Mouse (Mus musculus) limb, embryonic 15.5 days (tissue): Measurements from ENCODE around the gene Gcnt1. TPM values are rescaled to one million over a fixed set of nuclear protein-coding genes. Genes with fewer than 3 reads are reported as not detected.

Experiments
- ATAC-seq: fragments of 200-750 bp; cut with Nextera tagmentation; 2 replicates; pipeline ENCODE4 v1.8.0; 2017; ENCODE audit warnings: low read depth, moderate TSS enrichment; ENCODE audit not compliant: insufficient number of reproducible peaks, low FRiP score, low TSS enrichment
- H3K27ac ChIP-seq: fragments of 300-500 bp; sonication (generic); 2 replicates; pipeline ENCODE4 v1.5.1; 2015; ENCODE audit warnings: moderate library complexity, mild to moderate bottlenecking, inconsistent platforms
- H3K27me3 ChIP-seq: fragments of 300-500 bp; sonication (generic); 2 replicates; pipeline ENCODE4 v1.6.1; 2015; ENCODE audit warnings: inconsistent platforms
- H3K36me3 ChIP-seq: fragments of 300-500 bp; sonication (generic); 2 replicates; pipeline ENCODE4 v1.6.1; 2015; ENCODE audit warnings: inconsistent platforms
- H3K4me1 ChIP-seq: fragments of 300-500 bp; sonication (generic); 2 replicates; pipeline ENCODE4 v1.6.1; 2015; ENCODE audit warnings: inconsistent platforms
- H3K4me2 ChIP-seq: fragments of 300-500 bp; sonication (generic); 2 replicates; pipeline ENCODE4 v1.6.1; 2015; ENCODE audit warnings: mild to moderate bottlenecking, inconsistent platforms
- H3K4me3 ChIP-seq: fragments of 300-500 bp; sonication (generic); 2 replicates; pipeline ENCODE4 v1.5.1; 2015; ENCODE audit warnings: mild to moderate bottlenecking, inconsistent platforms
- H3K9ac ChIP-seq: fragments of 300-500 bp; sonication (generic); 2 replicates; pipeline ENCODE4 v1.6.1; 2015; ENCODE audit warnings: inconsistent platforms
- H3K9me3 ChIP-seq: fragments of 300-500 bp; sonication (generic); 2 replicates; pipeline ENCODE4 v1.6.1; 2016; ENCODE audit warnings: inconsistent platforms
- WGBS: fragments of 180-500 bp; shearing (Covaris S2); methylation state at CpG from one replicate; pipeline ENCODE4 v1.1.7; 2015; 5-methylcytosine and 5-hydroxymethylcytosine counted together
- polyA plus RNA-seq: library from polyadenylated mRNA; unstranded; fragments of >200 nt; fragmentation: Nextera tagmentation; extraction: Ambion mirVana; gene quantifications from 2 replicates; pipeline ENCODE4 v1.2.1, GENCODE M21; 2015

Gcnt1 gene
- polyA plus RNA-seq, 1 experiment from 2014 or later = 4.8 TPM

- WGBS = under 1% methylated on average over 83 of the region's 83 CpGs
- peak; percentile 93 for ATAC-seq
- H3K4me1 ChIP-seq = peaks cover 3% of the 10 kb centered on the region; the same call in 1 of the 2 replicates
- H3K4me3 ChIP-seq = peak within 1 kb of the TSS; percentile 90
- no peaks in the 10 kb centered on the region for H3K9me3 ChIP-seq
- peak within 1 kb of the TSS; percentile 65 for H3K27ac ChIP-seq
- H3K9ac ChIP-seq = peak within 1 kb of the TSS; percentile 87
- H3K27me3 ChIP-seq = no peaks in the 10 kb centered on the region
- H3K4me2 ChIP-seq = peak within 1 kb of the TSS; percentile 55
- H3K36me3 ChIP-seq = peaks cover 23% of the 10 kb centered on the region
These were observed 21.4 kb upstream of the Gcnt1 start, which contains the start of gene Rfk for GRCm38 (mm10) chr19:17393841-17394591. Rfk (plus strand) TSS chr19:17394043.

DNA sequence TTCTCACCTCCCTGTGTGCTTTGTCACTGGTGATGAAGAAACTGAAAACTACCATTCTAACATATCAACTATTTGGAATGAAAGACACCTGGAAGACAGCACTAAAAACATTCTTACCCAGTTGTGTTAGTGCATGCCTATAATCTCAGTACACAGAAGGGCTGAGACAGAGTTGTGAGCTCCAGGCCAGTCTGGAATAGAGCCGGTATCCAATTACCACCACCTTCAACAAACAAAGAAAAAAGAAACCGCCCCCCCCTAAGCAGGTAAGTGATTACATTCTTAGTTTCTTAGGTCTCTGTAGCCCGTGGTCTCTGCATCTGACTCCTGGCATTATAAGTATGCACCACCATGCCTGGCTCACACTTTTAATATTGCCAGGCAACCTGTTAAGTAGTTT lies 20.2 kb upstream of the Gcnt1 start:
- Histone ChIP-seq H3K4me1 (peaks cover 3% of the 10 kb centered on the region; the same call in 1 of the 2 replicates), H3K27me3 (no peaks in the 10 kb centered on the region), H3K9me3 (no peaks in the 10 kb centered on the region), H3K27ac (no peak overlapping the region), H3K4me3 (0 out of 2 replicates have a peak overlapping the region, but pooled peaks have one; percentile 90), H3K36me3 (peaks cover 13% of the 10 kb centered on the region), H3K9ac (no peak overlapping the region), H3K4me2 (peak overlapping the region; percentile 55)
- WGBS = 7% methylated on average over 3 of the region's 3 CpGs
- ATAC-seq = no peak

DNA sequence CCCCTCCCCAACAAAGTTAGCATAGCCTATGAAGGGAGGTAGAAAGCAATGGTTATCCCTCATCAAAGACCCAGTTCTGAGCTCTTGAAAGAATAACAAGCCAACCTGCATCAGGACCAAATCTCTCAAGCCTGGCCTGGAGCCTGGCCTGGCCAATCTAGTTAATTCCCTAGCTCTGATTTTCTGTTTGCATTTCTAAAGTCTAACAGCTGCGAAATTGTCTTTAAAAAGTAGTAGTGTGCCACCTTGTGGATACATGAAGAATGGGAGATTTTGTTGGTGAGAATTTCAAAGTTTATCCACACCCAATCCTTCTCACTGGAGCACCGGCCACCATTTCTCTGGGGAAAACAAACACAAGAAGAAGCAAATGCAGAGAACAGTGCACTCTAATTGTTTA lies 15.8 kb upstream of the Gcnt1 start:
- Histone ChIP-seq H3K4me2 (no peak overlapping the region), H3K4me3 (no peak overlapping the region), H3K9me3 (no peaks in the 10 kb centered on the region), H3K27me3 (no peaks in the 10 kb centered on the region), H3K27ac (no peak overlapping the region), H3K36me3 (no peaks in the 10 kb centered on the region), H3K9ac (no peak overlapping the region), H3K4me1 (no peaks in the 10 kb centered on the region)
- 15% methylated on average over 2 of the region's 2 CpGs for WGBS
- ATAC-seq = no peak

GRCm38 (mm10) chr19:17386424-17386823 lies 13.8 kb upstream of the Gcnt1 start:
- no peaks in the 10 kb centered on the region for H3K9me3 ChIP-seq
- no peak overlapping the region for H3K27ac ChIP-seq
- no peaks in the 10 kb centered on the region for H3K27me3 ChIP-seq
- H3K4me3 ChIP-seq = no peak overlapping the region
- no peaks in the 10 kb centered on the region for H3K36me3 ChIP-seq
- H3K4me2 ChIP-seq = no peak overlapping the region
- WGBS = 57% methylated on average over 6 of the region's 6 CpGs
- no peak for ATAC-seq
- no peak overlapping the region for H3K9ac ChIP-seq
- no peaks in the 10 kb centered on the region for H3K4me1 ChIP-seq

- no peak overlapping the region for H3K4me3 ChIP-seq
- H3K4me2 ChIP-seq = no peak overlapping the region
- 63% methylated on average over 1 of the region's 1 CpGs for WGBS
- H3K9ac ChIP-seq = no peak overlapping the region
- H3K9me3 ChIP-seq = no peaks in the 10 kb centered on the region
- H3K36me3 ChIP-seq = no peaks in the 10 kb centered on the region
- H3K27me3 ChIP-seq = no peaks in the 10 kb centered on the region
- ATAC-seq = no peak
- no peak overlapping the region for H3K27ac ChIP-seq
- no peaks in the 10 kb centered on the region for H3K4me1 ChIP-seq
These were observed 12.8 kb upstream of the Gcnt1 start for GRCm38 (mm10) chr19:17385426-17385825.

DNA sequence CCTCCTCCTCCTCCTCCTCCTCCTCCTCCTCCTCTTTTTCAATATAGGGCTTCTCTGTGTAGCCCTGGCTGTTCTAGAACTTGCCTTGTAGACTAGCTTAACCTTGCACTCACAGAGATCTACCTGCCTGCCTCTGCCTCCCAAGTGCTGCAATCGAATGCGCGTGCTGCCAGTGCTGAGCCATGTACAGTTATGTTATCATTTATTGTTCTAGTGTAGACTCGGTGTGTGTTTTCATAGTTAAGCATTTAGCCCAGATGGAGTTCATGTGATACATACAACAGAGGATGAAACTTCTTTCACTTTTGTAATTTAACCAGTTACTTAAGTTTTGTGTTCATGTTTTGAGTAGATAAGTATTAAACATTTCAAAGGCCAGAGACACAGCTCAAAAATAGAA lies 12.4 kb upstream of the Gcnt1 start:
- H3K4me3 ChIP-seq = no peak overlapping the region
- H3K36me3 ChIP-seq = no peaks in the 10 kb centered on the region
- no peak overlapping the region for H3K9ac ChIP-seq
- H3K27me3 ChIP-seq = no peaks in the 10 kb centered on the region
- H3K4me1 ChIP-seq = no peaks in the 10 kb centered on the region
- H3K9me3 ChIP-seq = no peaks in the 10 kb centered on the region
- 98% methylated on average over 4 of the region's 4 CpGs for WGBS
- H3K27ac ChIP-seq = no peak overlapping the region
- no peak overlapping the region for H3K4me2 ChIP-seq
- ATAC-seq = no peak

DNA sequence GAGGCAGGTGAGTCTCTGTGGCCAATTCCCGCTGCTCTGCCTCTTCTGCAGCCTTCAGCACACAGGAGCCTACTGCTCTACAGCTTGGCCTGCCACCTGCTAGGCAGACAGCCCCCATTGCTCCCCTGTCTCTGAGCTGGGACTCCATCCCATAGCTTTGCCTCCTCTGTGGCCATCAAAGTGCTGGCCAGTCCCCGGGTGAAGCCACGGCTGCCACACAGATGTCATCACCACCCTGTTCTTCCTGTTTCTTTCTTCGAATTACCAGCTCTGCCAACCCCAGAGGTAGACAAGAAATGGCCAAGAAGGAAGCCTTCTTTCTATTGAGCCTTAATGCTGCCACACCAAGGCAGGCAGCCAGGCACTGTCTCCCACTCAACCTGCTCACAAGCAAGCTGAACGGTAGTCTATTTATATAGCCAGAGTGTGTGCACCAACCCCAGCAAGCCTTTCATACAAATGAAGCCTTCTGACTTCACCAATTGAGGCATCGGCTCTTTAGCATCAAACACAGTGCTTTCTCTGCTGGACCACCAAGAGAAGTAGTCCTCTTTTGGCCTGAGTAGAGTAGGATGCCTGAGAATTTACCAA lies 10.3 kb upstream of the Gcnt1 start:
- Histone ChIP-seq H3K36me3 (no peaks in the 10 kb centered on the region), H3K4me2 (no peak overlapping the region), H3K27me3 (no peaks in the 10 kb centered on the region), H3K4me1 (no peaks in the 10 kb centered on the region), H3K4me3 (no peak overlapping the region), H3K9me3 (no peaks in the 10 kb centered on the region), H3K27ac (no peak overlapping the region), H3K9ac (no peak overlapping the region)
- 84% methylated on average over 6 of the region's 6 CpGs for WGBS
- ATAC-seq = no peak

GRCm38 (mm10) chr19:17380549-17380948 lies 7.9 kb upstream of the Gcnt1 start:
- Histone ChIP-seq H3K4me2 (no peak overlapping the region), H3K9ac (no peak overlapping the region), H3K27me3 (no peaks in the 10 kb centered on the region), H3K27ac (no peak overlapping the region), H3K9me3 (no peaks in the 10 kb centered on the region), H3K4me1 (no peaks in the 10 kb centered on the region), H3K4me3 (no peak overlapping the region), H3K36me3 (no peaks in the 10 kb centered on the region)
- 48% methylated on average over 7 of the region's 7 CpGs for WGBS
- ATAC-seq = no peak

- no peaks in the 10 kb centered on the region for H3K4me1 ChIP-seq
- ATAC-seq = no peak
- H3K4me2 ChIP-seq = no peak overlapping the region
- H3K36me3 ChIP-seq = no peaks in the 10 kb centered on the region
- H3K9ac ChIP-seq = no peak overlapping the region
- no peaks in the 10 kb centered on the region for H3K9me3 ChIP-seq
- H3K4me3 ChIP-seq = no peak overlapping the region
- no peaks in the 10 kb centered on the region for H3K27me3 ChIP-seq
- no peak overlapping the region for H3K27ac ChIP-seq
These were observed 6.2 kb upstream of the Gcnt1 start for GRCm38 (mm10) chr19:17378845-17379244.

GRCm38 (mm10) chr19:17369581-17369980 lies 3.1 kb downstream of the Gcnt1 start:
- Histone ChIP-seq H3K4me2 (no peak overlapping the region), H3K27me3 (no peaks in the 10 kb centered on the region), H3K27ac (no peak overlapping the region), H3K36me3 (no peaks in the 10 kb centered on the region), H3K4me1 (no peaks in the 10 kb centered on the region), H3K4me3 (no peak overlapping the region), H3K9ac (no peak overlapping the region), H3K9me3 (no peaks in the 10 kb centered on the region)
- ATAC-seq = no peak
- 72% methylated on average over 7 of the region's 7 CpGs for WGBS

DNA sequence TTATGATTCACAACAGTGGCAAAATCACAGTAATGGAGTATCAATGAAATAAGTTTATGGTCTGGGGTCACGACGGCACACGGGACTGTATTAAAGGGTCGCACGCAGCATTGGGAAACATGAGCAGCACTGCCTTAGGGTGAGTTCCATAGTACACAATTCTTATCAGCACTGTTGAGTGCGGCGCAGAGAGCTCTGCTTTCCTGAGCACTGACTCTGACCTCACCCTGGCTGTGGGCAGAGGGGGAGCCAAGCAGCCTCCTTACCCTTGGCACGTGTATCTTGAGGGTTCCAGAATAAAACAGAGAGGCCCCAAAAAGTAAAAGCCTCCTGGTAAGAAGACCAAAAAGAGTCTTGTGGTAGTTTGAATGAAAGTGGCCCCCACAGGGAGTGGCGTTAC lies 4.1 kb downstream of the Gcnt1 start:
- ATAC-seq = no peak
- H3K36me3 ChIP-seq = no peaks in the 10 kb centered on the region
- no peak overlapping the region for H3K27ac ChIP-seq
- no peak overlapping the region for H3K4me2 ChIP-seq
- H3K9me3 ChIP-seq = no peaks in the 10 kb centered on the region
- H3K9ac ChIP-seq = no peak overlapping the region
- no peak overlapping the region for H3K4me3 ChIP-seq
- WGBS = 89% methylated on average over 9 of the region's 9 CpGs
- H3K27me3 ChIP-seq = no peaks in the 10 kb centered on the region
- no peaks in the 10 kb centered on the region for H3K4me1 ChIP-seq

GRCm38 (mm10) chr19:17366364-17367090 lies 6.1 kb downstream of the Gcnt1 start:
- Histone ChIP-seq H3K4me1 (no peaks in the 10 kb centered on the region), H3K27ac (no peak overlapping the region), H3K9me3 (no peaks in the 10 kb centered on the region), H3K36me3 (no peaks in the 10 kb centered on the region), H3K27me3 (no peaks in the 10 kb centered on the region), H3K4me3 (no peak overlapping the region), H3K4me2 (no peak overlapping the region), H3K9ac (no peak overlapping the region)
- no peak for ATAC-seq
- WGBS = 91% methylated on average over 8 of the region's 8 CpGs
